Mouse (Mus musculus) monocyte, adult 5-6 weeks (primary cell): Measurements from ENCODE around the gene En1. TPM values are rescaled to one million over a fixed set of nuclear protein-coding genes. Genes with fewer than 3 reads are reported as not detected.
A peak's percentile ranks its signal among the peaks of the same experiment; 100 is the strongest.

ENCODE experiments used
- ATAC-seq: fragments of 153-309, 156-312 bp; replicated peaks from 2 replicates; pipeline ENCODE4 v1.8.0; 2017; ENCODE audit warnings: mild to moderate bottlenecking; ENCODE audit not compliant: low TSS enrichment, insufficient number of reproducible peaks, severe bottlenecking, poor library complexity, low FRiP score
- total RNA-seq: library from RNA; stranded (forward); fragments of 200-1000, 200-491, 200-594 nt; gene quantifications from 3 replicates; pipeline ENCODE4 v1.2.3, GENCODE M21; 2017

The En1 gene
- total RNA-seq, 1 experiment from 2014 or later: not detected

DNA sequence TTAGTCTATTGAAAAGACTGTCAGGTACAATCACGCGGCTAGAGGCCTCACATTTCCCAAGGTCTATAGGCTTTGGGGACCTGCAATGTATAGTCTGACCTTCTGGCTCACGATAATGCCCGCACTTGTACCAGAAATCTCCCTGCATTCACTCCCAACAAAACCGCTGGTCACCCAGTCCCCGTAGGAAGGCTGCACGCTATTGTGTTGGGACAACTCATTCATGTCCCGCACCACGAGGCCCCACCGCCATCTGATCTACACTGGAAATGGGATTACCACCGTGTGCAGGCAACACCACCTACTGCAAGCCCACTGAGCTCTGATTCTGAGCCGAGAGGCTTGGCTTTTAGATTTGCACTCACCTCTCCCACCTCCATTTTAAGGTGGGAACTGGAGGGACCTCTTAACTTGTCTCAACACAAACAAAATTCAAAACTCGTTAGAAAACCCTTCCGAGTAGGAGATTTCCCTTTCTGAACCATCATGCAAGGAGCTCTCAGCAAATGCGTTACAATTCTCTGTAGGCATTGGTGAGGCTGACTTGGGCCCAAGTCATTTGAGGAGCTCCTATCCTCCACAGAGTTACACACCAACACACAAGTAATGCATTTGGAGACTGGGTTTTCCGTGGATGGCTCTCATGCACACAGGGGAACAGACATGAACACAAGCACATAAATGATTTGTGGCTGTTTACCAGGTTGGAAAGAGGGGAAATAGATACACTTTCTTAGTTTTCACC lies 3.9 kb upstream of the En1 start:
- no peak for ATAC-seq

DNA sequence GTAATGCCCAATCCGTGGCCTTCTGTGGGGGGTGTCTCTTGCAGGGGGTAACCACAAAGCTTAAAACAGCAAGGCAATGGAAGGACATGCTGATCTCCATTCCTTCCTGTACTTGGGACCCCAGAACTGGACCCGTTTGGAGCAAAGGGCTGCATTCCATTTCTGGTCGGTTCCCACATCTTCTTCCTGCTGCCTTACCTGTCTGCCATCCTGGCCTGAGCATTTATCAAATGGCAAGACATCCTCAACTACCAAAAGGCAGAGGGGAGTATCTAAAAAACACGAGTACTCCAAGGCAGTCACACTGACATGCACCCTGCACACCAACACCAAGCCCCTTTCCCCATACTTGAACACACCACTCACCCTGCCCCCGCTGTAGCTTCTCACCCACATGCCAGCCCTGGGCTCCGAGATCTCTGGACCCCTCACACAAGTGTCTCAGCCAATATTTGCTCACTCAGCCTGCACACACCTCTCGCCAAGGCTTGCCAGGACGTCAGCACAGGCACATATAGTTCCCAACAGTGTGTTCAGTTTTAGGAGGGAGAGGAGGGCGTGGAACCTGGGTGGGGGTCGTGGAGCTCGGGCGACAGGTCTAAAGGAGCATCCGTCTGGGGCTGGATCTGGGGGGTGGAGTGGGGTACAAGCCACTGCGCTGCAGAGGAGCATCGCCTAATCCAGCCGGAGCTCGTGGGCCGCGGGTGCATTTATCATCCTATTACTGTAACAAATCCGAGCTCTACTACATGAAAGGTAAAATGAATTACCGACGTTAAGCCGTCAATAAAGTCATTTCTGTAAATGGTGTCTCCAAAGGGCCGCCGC lies 2.7 kb upstream of the En1 start:
- no peak for ATAC-seq

DNA sequence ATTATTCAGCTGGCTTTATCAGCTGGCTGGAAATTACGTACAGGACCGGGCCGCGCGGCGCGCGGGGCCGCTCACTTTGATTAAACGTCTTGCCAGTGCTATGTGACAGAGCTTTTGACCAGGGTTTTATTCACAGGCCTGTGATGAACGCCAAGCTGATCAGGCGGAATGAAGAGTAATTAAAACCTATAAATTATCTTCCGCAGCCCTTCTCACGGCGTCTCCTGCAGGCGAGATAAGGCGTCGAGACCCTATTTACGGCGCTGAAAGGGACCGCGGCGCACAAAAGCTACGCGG lies 2.1 kb upstream of the En1 start:
- no peak for ATAC-seq

DNA sequence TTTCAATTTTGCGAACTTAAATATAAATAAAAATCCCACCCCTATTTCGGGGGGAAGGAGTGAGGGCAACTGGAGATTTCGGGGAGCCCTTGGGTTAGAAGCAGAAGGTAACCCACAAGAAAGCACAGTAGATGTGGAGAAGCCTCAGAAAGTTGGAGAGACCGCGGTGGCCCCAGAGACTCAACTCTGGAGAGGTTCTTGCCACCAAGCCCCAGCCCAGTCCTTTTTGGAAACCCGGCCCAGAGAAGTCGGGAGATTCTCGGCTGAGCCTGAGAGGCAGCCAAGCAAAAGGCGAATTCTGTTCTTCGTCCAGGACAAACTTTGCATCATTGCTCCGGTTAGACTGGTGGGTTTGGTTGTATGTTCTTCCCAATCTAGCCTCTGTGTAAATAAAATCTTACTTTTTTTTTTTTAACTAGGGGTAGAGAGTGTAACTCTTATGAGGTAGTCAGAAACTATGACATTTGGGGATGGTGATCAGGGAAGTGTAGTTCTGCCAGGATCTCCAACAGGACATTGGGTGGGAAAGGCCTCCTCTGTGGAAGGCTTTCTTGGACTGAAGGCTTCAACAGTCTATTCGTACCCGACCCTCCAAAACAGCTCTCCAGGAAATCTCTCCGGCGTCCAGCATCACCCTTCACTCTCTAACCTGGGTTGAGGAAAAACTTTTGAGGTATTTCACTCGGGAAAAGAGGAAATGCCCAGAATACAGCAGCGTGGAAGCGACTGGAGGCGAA lies 1.5 kb upstream of the En1 start:
- no peak for ATAC-seq

DNA sequence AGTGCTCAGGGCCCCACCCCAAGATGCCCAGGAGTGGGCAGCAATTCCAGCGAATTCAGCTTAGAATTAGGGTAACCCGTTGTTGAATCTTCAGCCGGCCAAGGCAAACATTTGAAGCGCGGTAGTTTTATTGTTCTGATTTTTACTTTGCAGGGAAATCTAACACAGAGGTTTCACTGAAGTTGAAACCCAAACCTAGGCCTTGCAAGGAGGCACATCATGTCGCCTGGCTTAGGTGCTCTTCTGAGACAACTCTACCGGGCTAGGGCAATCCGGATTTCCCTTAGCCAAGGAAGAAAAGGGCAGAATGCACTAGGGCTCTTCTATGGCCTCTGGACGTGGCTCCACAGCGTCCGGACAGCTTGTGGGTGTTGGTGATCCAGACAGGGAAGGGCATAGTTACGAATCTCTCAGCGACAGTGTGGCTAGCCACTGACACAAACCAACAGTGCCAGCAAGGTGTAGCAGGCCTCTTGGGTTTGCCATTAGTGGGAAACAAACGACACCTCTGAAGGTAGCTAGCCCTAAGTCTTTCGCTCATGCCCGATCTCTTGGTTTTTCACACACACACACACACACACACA lies 873 bp upstream of the En1 start:
- ATAC-seq: no peak

DNA sequence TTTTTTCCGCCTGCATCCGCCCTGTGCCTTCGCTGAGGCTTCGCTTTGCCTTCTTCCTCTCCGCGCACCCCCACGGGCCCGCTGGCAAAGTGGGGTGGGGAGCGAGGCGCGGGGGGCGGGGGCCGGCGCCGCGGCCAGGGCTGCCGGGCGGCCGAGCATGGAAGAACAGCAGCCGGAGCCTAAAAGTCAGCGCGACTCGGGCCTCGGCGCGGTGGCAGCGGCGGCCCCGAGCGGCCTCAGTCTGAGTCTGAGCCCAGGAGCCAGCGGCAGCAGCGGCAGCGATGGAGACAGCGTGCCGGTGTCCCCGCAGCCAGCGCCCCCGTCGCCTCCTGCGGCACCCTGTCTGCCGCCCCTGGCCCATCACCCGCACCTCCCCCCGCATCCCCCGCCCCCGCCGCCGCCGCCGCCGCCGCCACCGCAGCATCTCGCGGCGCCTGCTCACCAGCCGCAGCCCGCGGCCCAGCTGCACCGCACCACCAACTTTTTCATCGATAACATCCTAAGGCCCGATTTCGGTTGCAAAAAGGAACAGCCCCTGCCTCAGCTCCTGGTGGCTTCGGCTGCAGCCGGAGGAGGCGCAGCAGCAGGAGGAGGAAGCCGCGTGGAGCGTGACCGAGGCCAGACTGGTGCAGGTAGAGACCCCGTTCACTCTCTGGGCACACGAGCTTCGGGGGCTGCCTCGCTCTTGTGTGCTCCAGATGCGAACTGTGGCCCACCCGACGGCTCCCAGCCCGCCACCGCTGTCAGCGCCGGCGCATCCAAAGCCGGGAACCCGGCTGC lies 848 bp downstream of the En1 start:
- no peak for ATAC-seq

DNA sequence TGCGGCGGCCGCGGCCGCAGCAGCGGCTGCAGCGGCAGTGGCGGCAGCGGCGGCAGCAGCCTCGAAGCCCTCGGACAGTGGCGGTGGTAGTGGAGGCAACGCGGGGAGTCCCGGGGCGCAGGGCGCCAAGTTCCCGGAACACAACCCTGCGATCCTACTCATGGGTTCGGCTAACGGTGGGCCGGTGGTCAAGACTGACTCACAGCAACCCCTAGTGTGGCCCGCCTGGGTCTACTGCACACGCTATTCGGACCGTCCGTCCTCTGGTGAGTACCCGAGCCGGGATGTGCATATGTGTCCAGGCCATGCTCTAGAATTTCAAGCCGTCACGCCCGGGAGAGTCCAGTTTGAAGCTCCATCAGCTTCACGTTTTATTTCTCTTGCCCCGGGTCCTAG lies 1.4 kb downstream of the En1 start:
- ATAC-seq: no peak

DNA sequence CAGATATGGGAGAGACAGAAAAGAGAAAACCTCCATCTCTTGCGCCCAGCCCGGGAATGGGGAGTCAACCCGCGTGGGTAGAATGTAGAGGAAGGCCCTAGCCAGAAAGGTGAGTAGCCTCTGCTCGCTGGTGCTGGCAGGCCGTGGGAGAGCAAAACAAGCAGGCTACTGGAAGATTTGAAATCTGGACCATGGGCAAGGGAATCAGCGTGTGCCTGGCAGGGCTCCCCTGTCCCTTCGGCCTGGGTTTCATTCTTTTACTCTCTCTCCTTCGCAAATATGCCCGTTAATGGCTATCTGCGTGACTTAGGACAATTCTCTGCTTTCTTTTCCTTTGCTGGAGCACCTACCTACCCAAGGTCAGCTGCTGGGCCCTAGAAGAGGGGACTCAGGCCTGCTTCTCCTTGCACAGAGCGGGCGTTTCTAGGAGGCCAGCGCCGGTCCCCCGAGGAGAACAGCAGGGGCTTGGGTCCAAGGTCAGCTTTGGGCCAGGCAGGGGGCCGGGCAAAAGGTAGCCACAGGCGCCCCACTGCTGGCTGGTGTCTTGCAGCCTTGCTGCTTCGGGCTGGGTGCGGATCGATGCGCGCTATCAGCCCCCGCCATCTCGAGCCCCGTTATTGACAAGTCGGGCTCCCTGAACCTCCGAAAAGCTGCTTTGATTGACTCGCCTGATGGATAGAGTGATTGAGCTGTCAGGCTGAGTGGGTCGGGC lies 2.4 kb downstream of the En1 start:
- ATAC-seq: no peak

DNA sequence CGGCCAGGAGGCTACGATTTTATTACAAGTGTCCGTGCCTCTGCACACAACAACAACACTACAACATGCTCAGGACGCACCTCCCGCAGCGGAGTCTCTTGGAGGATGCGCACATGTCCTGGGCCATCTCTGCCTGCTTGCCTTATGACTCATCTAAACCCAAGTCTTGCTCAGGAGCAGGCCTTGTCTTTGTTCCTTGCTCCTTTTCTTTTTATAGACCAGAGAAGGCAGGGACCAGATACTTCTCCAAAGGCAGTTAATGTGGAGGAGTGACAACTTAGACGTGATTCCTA lies 2.9 kb downstream of the En1 start:
- ATAC-seq: 0 out of 2 replicates have a peak, but pooled peaks have one; percentile 17

DNA sequence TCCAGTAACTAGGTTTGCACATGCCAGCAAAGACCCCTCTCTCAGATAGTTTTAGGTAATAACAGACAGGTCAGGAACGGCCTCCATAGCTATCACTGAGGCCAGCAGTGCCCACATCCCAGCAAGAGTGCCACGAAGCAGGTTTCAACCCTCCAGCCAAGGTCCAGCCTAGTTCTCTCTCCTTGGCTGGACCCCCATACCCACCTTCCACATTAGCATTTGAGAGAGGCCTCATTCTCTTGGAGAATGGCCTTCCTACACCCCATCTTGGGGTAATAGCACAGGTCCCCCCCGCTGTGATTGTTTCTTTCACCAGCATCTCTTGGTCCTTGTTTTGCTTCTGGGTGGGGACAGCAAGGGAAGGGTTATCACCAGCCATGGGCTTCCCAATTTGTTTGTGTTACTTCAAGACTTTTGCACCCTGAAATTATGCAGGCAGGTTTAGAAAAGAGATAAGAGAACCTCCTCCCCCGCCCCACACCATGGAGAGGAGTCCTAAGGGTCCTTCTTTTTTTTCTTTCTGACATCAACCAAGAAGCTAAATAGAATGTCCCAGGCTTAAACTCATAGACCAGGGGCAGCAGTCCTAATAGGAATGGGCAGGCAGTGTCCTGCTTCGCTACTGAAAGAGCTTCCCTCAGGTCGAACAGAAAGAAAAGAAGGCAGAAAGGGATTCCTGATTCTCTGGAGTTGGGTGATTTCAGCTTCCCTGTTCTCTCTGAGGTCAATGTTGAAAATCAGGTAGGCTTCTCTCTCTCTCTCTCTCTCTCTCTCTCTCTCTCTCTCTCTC lies 3.5 kb downstream of the En1 start:
- ATAC-seq: no peak

DNA sequence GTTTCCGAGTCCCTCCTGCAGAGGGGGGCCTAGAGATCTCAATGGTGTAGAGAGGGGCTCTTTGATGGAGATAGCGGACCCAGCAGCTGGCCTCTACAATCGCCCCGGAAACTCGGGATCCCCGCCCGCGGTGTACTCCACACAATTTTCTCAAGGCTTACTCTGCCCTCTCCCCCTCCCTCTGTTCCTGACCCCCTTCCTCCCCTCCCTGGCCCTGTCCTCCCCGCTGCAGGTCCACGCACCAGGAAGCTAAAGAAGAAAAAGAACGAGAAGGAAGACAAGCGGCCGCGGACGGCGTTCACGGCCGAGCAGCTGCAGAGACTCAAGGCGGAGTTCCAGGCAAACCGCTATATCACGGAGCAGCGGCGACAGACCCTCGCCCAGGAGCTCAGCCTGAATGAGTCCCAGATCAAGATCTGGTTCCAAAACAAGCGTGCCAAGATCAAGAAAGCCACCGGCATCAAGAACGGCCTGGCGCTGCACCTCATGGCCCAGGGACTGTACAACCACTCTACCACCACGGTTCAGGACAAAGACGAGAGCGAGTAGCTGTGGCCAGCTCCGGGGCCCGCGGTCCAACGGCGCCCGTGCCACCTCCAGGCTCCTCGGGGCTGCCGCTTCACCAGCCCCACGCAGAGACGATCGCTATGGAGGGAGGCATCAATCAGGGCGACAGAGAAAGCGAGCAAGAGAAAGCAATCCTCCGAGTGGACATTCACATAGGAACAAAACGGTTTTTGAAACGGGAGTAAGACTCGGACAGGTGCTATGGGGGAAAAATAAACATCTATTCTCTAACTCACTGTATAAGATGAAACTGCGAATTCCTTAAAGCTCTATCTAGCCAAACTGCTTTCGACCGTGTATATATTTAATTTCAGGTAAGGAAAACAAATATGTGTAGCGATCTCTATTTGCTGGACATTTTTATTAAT lies 4.7 kb downstream of the En1 start:
- no peak for ATAC-seq

DNA sequence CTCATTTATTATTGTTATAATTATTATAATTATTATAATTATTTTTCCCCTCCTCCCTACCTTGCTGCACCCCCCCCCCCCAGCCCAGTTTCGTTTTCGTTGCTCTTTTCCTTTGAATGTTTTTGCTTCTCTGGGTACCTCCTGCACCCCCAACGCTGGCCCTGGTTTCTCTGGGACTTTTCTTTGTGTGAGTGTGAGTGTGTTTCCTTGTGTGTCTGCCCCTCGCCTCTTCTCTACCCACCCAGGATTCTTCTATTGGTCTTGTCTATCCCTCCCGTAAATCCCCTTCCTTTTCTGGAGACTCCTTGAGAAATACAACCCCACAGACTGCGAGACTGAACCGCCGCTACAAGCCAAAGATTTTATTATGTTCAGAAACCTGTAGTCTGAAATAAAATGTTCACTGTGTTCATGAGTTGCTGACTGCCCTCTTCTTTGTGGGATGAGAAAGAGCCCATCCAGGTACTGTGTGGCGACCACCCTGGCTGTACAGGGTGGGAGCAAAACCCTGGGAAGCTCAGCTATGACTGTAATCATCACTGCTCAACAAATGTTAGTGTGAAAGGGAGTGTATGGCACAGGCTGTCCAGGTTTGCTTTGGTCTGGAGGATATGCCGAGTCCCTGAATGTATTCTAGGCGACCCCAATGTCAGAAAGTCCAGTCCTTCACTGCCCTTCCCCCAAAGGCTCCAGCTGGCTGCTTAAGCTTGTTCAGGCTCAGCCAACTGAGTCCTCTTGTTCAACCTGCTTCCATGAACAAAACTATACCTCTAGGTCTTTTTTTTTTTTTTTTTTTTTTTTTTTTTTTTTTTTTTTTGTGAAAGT lies 5.6 kb downstream of the En1 start:
- no peak for ATAC-seq

DNA sequence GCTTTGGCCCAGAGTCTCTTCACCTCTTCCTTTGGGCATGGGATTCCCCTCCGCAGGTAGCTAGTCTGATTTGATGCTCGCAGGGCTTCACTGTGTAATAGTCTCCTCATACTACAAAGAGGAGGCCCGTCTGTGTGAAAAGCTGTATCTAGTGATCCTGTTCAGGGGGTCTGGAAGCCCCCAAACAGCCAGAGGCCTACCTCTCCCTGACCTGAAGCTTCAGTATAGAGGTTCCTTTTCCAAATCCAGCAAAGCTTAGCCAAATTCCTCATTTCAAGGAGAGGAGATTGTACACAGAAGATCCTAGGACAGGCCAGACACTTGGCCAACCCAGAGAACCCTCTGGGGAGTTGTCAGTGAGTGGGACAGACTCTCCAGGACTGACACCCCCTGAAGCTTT lies 6.2 kb downstream of the En1 start:
- no peak for ATAC-seq

DNA sequence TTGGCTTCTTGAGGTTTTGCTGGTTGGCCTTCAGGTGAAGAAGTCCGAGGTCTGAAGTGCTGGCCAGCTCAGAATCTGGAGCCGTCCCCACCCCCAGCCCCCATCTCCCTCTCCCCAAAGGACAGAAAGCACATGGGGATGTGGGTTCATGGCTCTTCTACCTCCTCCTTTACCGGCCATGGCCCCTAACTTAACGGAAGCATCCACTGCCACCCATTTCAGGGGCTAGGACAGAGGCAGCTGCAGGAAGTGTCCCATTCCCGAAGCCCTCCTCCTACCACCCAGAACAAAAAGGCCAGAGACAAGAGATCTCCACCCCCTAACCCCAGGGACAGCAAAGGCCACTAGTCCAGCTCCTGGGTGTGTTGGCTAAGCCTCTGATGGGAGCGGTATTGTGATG lies 7.4 kb downstream of the En1 start:
- no peak for ATAC-seq

DNA sequence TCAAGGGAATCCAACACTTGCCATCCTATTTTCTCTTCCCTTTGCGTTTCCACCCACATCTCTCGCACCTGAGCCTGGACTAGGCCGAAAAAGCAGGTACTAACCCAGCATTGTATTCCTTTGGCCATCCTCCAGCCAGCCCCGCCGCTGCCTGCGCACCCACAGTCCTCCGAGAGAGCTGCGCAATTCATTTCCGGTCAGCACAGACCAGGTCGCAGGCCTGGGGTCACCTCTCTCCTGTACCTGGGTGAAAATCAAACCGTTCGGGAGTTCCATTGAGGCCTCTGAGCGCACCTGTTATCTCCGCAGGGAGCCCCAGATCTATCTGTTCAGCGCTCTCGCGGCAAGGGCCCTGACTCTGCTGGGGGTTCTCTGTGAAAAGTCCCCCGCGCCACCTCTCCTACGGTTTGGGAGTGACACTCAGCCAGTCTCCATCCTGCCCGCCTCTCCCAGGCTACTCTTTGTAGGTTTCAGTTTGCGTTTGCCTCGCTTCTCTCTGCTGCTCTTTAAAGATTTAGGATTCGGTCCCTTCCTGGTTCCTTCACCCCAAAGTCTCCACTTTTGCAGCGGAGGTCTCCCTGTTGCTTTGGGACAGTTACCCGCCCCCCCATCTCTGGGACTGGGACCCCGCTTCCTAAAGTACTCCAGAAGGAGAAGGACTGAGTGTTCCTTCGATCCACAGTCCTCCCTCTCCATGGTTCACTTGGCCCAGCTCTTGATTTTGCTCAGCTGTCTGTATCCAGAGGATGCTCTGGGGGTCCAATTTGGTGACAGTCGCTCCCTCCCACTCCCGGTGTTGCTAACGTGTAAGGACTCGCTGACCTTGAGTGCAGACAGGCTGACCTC lies 11.5 kb downstream of the En1 start:
- ATAC-seq: no peak
